Mouse (Mus musculus) CH12.LX (cell line): Measurements from ENCODE around the gene Gas2l1.

ENCODE experiments used
- MAX ChIP-seq: IDR thresholded peaks from 2 replicates; pipeline ENCODE4 v1.6.1; 2011; ENCODE audit warnings: low read length, improper control_type of control experiment
- ZNF384 ChIP-seq: IDR thresholded peaks from 2 replicates; pipeline ENCODE4 v1.6.1; 2012; ENCODE audit warnings: low read depth, low read length, improper control_type of control experiment, inconsistent platforms

DNA sequence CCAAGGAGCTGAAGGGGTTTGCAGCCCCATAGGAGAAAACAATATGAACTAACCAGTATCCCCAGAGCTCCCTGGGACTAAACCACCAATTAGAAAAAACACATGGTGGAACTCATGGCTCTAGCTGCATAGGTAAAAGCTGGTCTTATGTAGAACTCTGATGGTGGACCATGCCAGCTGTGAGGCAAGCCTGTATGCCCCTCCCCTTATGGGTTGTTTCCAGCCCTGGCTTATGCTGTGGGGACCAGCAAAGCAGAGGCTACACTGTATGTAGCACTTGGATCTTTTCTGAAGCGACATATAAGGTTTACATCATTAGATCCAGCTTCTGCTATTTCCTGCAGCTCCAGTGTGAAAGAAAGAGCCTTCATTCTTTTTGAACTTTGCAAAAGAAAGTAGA is 57.9 kb downstream of the Gas2l1 start:
- TF ChIP-seq ZNF384 (no peak), MAX (no peak)
